Mouse (Mus musculus) cerebellum, postnatal 25 days (tissue): Measurements from ENCODE around the gene Slc39a11.
A peak's percentile ranks its signal among the peaks of the same experiment; 100 is the strongest.

Experiments used
- DNase-seq, 2 experiments: peaks; one replicate each; pipeline ENCODE4 v3.0.0; 2021; ENCODE audit warnings: mixed read lengths in 2 of 2

Gene Slc39a11

GRCm38 (mm10) chr11:113504459-113505062, 145.3 kb downstream of the Slc39a11 start:
- no peak for DNase-seq

- no peak for DNase-seq
Measured at GRCm38 (mm10) chr11:113502968-113503367, 146.9 kb downstream of the Slc39a11 start.

GRCm38 (mm10) chr11:113500631-113501305, 149.1 kb downstream of the Slc39a11 start:
- DNase-seq, result no peak

GRCm38 (mm10) chr11:113498889-113499288, 151.0 kb downstream of the Slc39a11 start:
- DNase-seq, result peak; percentile 26 to 63

- no peak for DNase-seq
Measured at GRCm38 (mm10) chr11:113494021-113494546, 155.8 kb downstream of the Slc39a11 start.

GRCm38 (mm10) chr11:113490530-113491520, 159.1 kb downstream of the Slc39a11 start:
- DNase-seq, result no peak

GRCm38 (mm10) chr11:113487603-113488335, 162.1 kb downstream of the Slc39a11 start:
- peak in 1 of 2 experiments; percentile 8 for DNase-seq

GRCm38 (mm10) chr11:113484037-113484436, 165.8 kb downstream of the Slc39a11 start:
- no peak for DNase-seq

- DNase-seq, result peak in 1 of 2 experiments; percentile 14
Measured at GRCm38 (mm10) chr11:113477550-113477949, 172.3 kb downstream of the Slc39a11 start.

GRCm38 (mm10) chr11:113476720-113477119, 173.2 kb downstream of the Slc39a11 start:
- DNase-seq, result no peak

- DNase-seq, result no peak
Measured at GRCm38 (mm10) chr11:113475491-113475890, 174.4 kb downstream of the Slc39a11 start.

- no peak for DNase-seq
Measured at GRCm38 (mm10) chr11:113473998-113474534, 175.8 kb downstream of the Slc39a11 start.

- no peak for DNase-seq
Measured at GRCm38 (mm10) chr11:113471936-113472335, 177.9 kb downstream of the Slc39a11 start.

- DNase-seq, result no peak
Measured at GRCm38 (mm10) chr11:113469919-113470785, 179.7 kb downstream of the Slc39a11 start.

- no peak for DNase-seq
Measured at GRCm38 (mm10) chr11:113468016-113468415, 181.9 kb downstream of the Slc39a11 start.

GRCm38 (mm10) chr11:113467313-113467811, 182.5 kb downstream of the Slc39a11 start:
- no peak for DNase-seq

- no peak for DNase-seq
Measured at GRCm38 (mm10) chr11:113460118-113460517, 189.8 kb downstream of the Slc39a11 start.

- peak in 1 of 2 experiments; percentile 30 for DNase-seq
Measured at GRCm38 (mm10) chr11:113458582-113459210, 191.2 kb downstream of the Slc39a11 start.

GRCm38 (mm10) chr11:113452861-113453568, 196.9 kb downstream of the Slc39a11 start:
- DNase-seq, result no peak
